Mouse (Mus musculus): ENCODE results near the gene P2rx6. TPM values are rescaled to one million over a fixed set of nuclear protein-coding genes. Genes with fewer than 3 reads are reported as not detected.
A peak's percentile ranks its signal among the peaks of the same experiment; 100 is the strongest.

P2rx6 gene
- 2.1 and 3.3 TPM in 2 replicates for polyA plus RNA-seq (2015; fragmentation: Nextera tagmentation; extraction: Ambion mirVana)

- peak within 1 kb of the TSS; percentile 64 for H3K27ac ChIP-seq (replicated peaks)
- peak within 1 kb of the TSS; percentile 47 for H3K4me2 ChIP-seq
- no peaks in the 10 kb centered on the region for H3K9me3 ChIP-seq
- H3K9ac ChIP-seq = no peak within 1 kb of the TSS
- H3K4me1 ChIP-seq (replicated peaks) = peaks cover 30% of the 10 kb centered on the region
- H3K27me3 ChIP-seq = peaks cover 12% of the 10 kb centered on the region
- peak; percentile 68 for ATAC-seq (ENCODE audit: low FRiP score, low read depth)
- H3K4me3 ChIP-seq = peak within 1 kb of the TSS; percentile 18
- 1% methylated on average over 10 of the region's 10 CpGs for WGBS
- no peaks in the 10 kb centered on the region for H3K36me3 ChIP-seq
These were observed at the start of gene P2rx6 for GRCm38 (mm10) chr16:17561751-17562208. Gene P2rx6 (plus strand): TSS chr16:17561885.

DNA sequence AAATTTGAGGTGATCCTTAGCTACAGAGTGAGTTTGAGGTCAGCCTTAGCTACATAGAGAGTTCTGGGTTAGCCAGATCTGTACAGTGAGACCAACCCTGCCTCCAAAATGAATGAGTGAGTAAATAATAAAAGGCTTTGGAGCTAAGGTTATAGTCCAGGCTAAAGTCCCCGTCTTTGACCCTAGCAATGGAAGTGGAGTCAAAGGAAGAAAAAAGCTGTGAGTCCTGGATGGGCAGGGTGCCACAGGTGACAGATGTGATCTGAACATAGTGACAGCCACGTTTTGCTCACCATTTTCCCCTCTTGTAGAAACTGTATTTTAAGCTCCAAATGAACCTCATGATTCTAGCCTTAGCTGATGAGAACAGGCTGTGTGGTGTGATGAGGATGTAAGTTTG, 42.8 kb upstream of the P2rx6 start:
- ATAC-seq (ENCODE audit: low FRiP score, low read depth) = no peak
- no peak overlapping the region for H3K4me3 ChIP-seq
- no peaks in the 10 kb centered on the region for H3K9me3 ChIP-seq
- WGBS = 85% methylated on average over 2 of the region's 2 CpGs
- peaks cover 93% of the 10 kb centered on the region for H3K36me3 ChIP-seq
- no peak overlapping the region for H3K27ac ChIP-seq (replicated peaks)
- no peak overlapping the region for H3K4me2 ChIP-seq
- H3K9ac ChIP-seq = no peak overlapping the region
- no peaks in the 10 kb centered on the region for H3K4me1 ChIP-seq (replicated peaks)
- H3K27me3 ChIP-seq = no peaks in the 10 kb centered on the region

GRCm38 (mm10) chr16:17524156-17524555, 37.5 kb upstream of the P2rx6 start:
- Histone ChIP-seq H3K9ac (no peak overlapping the region), H3K9me3 (no peaks in the 10 kb centered on the region), H3K27ac (replicated peaks) (no peak overlapping the region), H3K4me3 (no peak overlapping the region), H3K4me1 (replicated peaks) (peaks cover 4% of the 10 kb centered on the region; the same call in 1 of the 2 replicates), H3K36me3 (peaks cover 86% of the 10 kb centered on the region), H3K27me3 (no peaks in the 10 kb centered on the region), H3K4me2 (no peak overlapping the region)
- no peak for ATAC-seq (ENCODE audit: low FRiP score, low read depth)
- 93% methylated on average over 11 of the region's 11 CpGs for WGBS

DNA sequence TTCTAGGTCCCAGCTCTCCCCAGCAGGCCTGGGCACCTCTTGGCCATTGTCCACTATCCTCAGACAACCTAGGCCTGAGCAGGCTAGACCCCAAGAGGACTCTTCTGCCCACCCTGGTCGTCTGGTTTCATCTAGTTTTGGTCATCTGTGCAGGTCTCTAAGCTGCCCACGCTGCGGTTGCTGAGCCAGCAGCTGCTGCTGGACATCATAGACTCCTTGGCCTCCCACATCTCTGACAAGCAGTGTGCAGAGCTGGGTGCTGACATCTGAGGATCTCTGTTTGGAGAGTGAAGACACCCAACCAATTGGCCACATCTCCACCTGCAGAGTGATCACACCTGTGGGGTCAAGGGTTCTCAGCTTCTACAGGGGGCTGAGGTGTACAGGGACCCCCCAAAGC, 36.2 kb upstream of the P2rx6 start:
- ATAC-seq (ENCODE audit: low FRiP score, low read depth) = no peak
- no peak overlapping the region for H3K4me2 ChIP-seq
- no peak overlapping the region for H3K27ac ChIP-seq (replicated peaks)
- no peaks in the 10 kb centered on the region for H3K27me3 ChIP-seq
- peaks cover 72% of the 10 kb centered on the region for H3K36me3 ChIP-seq
- H3K9me3 ChIP-seq = no peaks in the 10 kb centered on the region
- no peak overlapping the region for H3K9ac ChIP-seq
- WGBS = 84% methylated on average over 3 of the region's 3 CpGs
- no peak overlapping the region for H3K4me3 ChIP-seq
- peaks cover 14% of the 10 kb centered on the region for H3K4me1 ChIP-seq (replicated peaks)

GRCm38 (mm10) chr16:17526223-17526622, 35.5 kb upstream of the P2rx6 start:
- Histone ChIP-seq H3K9me3 (no peaks in the 10 kb centered on the region), H3K27me3 (no peaks in the 10 kb centered on the region), H3K9ac (no peak overlapping the region), H3K4me2 (no peak overlapping the region), H3K36me3 (peaks cover 65% of the 10 kb centered on the region), H3K4me3 (no peak overlapping the region), H3K4me1 (replicated peaks) (peaks cover 14% of the 10 kb centered on the region), H3K27ac (replicated peaks) (no peak overlapping the region)
- ATAC-seq (ENCODE audit: low FRiP score, low read depth) = no peak
- WGBS = 94% methylated on average over 6 of the region's 6 CpGs

DNA sequence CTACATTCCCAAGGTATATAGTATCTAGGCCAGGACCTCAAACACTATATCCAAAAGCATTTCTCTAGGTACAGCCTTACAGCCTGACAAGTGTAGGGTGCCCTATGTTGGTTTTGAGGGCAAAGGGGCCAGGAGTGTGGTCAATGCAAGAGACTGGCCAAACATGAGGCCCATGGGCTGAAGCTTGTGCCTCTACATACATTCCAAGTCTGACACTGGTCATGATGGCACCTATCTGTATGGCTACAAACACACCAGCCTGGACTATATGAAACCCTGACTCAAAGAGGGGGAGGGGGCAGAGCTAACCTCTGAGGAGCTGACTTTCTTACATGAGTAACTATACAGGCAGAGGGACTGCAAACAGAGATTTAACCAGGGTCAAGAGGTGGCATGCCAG, 34.1 kb upstream of the P2rx6 start:
- no peaks in the 10 kb centered on the region for H3K9me3 ChIP-seq
- H3K9ac ChIP-seq = no peak overlapping the region
- H3K4me3 ChIP-seq = no peak overlapping the region
- no peak overlapping the region for H3K27ac ChIP-seq (replicated peaks)
- H3K36me3 ChIP-seq = peaks cover 52% of the 10 kb centered on the region
- H3K27me3 ChIP-seq = no peaks in the 10 kb centered on the region
- H3K4me2 ChIP-seq = no peak overlapping the region
- H3K4me1 ChIP-seq (replicated peaks) = peaks cover 23% of the 10 kb centered on the region
- ATAC-seq (ENCODE audit: low FRiP score, low read depth) = no peak

DNA sequence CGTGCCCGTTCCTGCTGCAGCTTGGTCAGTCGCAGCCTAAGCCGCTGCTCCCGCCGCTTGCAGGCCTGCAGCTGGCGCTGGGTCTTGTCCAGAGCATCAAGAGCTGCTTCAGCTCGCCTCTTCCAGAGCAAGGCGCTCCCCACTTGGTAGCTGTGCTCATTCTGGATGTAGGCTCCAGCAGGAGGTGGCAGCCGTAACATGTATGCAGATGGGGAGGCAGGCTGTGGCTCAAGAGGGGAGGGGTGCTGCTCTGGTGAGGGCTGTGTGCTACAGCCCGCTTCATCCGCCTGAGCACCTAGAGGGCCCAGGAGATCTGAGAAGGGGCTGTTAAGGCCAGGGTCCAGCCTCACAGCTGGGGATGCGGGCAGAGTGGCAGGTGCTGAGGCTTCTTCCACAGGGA, 33.4 kb upstream of the P2rx6 start:
- Histone ChIP-seq H3K4me1 (replicated peaks) (peaks cover 23% of the 10 kb centered on the region), H3K27me3 (no peaks in the 10 kb centered on the region), H3K4me3 (no peak overlapping the region), H3K27ac (replicated peaks) (no peak overlapping the region), H3K36me3 (peaks cover 45% of the 10 kb centered on the region), H3K4me2 (no peak overlapping the region), H3K9ac (no peak overlapping the region), H3K9me3 (no peaks in the 10 kb centered on the region)
- ATAC-seq (ENCODE audit: low FRiP score, low read depth) = no peak
- 86% methylated on average over 13 of the region's 13 CpGs for WGBS

DNA sequence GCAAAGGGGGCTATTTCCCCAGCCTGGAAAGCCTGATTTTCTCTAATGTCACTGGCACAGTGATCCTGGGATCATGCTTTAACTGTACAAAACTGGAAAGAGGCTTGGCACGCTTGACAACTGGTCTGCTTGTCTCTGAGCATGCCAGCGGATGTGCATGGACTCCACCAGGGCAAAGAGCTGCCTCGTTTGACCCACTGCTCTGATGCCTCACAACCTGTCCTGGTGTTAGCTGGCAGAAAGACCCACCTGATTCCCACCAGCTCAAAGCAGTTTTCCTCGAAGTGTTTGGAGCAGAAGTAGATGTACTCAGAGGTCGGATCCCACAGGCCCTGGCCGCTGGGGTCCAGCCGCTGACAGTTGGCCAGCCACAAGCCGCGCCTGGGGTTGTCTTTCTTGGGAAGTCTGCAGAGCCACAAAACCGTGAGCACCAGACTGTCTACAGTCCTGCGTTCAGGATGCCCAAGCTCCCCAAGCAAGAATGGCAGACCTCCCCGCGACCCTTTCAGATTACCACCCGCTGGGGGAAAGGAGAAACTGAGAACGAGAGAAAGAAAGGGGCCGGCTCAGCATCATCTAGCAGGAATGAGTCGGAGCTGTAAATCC, 31.6 kb upstream of the P2rx6 start:
- H3K27ac ChIP-seq (replicated peaks) = peak overlapping the region; percentile 99
- no peaks in the 10 kb centered on the region for H3K9me3 ChIP-seq
- 14% methylated on average over 17 of the region's 17 CpGs for WGBS
- H3K27me3 ChIP-seq = no peaks in the 10 kb centered on the region
- peak overlapping the region; percentile 86 for H3K9ac ChIP-seq
- peak overlapping the region; percentile 88 for H3K4me2 ChIP-seq
- peaks cover 29% of the 10 kb centered on the region for H3K36me3 ChIP-seq
- H3K4me1 ChIP-seq (replicated peaks) = peaks cover 23% of the 10 kb centered on the region
- no peak for ATAC-seq (ENCODE audit: low FRiP score, low read depth)
- peak overlapping the region; percentile 74 for H3K4me3 ChIP-seq

DNA sequence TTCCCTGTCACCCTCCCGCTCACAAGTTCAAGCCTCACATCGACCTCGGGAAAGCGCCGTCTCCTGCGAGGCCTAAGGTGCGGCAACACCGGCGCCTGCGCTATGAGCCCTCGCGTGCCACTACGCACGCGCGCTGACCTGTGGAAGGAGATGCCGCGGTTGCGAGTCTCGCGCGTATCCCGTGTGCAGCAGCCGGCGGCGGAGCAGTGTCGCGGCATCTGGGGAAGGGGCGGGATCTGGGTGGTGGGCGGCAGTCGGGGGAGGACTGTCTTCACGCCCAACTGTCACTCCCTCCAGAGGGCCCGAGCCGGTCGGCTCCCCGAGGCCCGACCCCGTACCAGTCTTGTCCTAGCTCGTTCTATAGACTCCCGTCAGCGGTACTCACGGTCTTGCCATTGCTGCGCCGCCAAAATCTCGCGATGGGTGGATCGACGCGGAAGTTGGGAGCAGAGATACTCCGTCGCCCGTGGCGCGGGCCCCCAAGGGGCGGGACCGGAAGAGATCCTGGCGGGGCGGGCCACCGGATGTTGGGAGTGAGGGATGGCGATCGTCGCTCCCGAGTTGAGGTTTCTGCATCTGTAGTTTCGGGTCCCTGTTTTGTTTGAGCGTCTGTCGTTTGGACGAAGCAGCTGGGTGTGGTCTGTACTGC, 30.9 kb upstream of the P2rx6 start, which contains the start of gene Thap7:
Thap7 (minus strand) TSS at position 497 of the 649 bp plus-strand sequence.
- Histone ChIP-seq H3K27ac (replicated peaks) (peak within 1 kb of the TSS; percentile 99), H3K4me2 (peak within 1 kb of the TSS; percentile 88), H3K9ac (peak within 1 kb of the TSS; percentile 86), H3K4me1 (replicated peaks) (peaks cover 23% of the 10 kb centered on the region), H3K9me3 (no peaks in the 10 kb centered on the region), H3K4me3 (peak within 1 kb of the TSS; percentile 74), H3K27me3 (no peaks in the 10 kb centered on the region), H3K36me3 (peaks cover 23% of the 10 kb centered on the region)
- under 1% methylated on average over 67 of the region's 67 CpGs for WGBS
- peak; percentile 98 for ATAC-seq (ENCODE audit: low FRiP score, low read depth)

DNA sequence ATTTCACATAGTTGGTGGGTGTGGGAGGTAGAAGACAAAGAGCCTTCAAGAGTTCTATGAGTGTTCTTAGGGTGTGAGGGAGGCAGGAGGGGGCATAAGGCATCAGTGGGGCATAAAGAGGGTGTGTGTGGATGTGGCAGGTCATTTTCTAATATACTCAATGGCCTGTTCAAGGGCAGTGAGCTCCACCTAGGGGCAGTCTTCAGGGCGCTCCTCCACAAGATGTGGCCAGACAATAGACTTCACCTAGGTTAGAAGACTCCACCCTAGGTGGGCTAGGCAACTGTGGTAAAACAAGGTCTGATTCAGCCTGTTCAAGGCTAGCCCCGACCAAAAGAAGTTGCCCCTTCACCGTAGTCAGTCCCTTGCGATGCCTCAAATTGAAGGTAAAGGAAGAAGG, 29.4 kb upstream of the P2rx6 start:
- Histone ChIP-seq H3K27ac (replicated peaks) (no peak overlapping the region), H3K9ac (no peak overlapping the region), H3K4me1 (replicated peaks) (peaks cover 23% of the 10 kb centered on the region), H3K9me3 (no peaks in the 10 kb centered on the region), H3K36me3 (peaks cover 9% of the 10 kb centered on the region; the same call in 1 of the 2 replicates), H3K27me3 (no peaks in the 10 kb centered on the region), H3K4me2 (peak overlapping the region; percentile 88), H3K4me3 (no peak overlapping the region)
- no peak for ATAC-seq (ENCODE audit: low FRiP score, low read depth)
- WGBS = 57% methylated on average over 4 of the region's 4 CpGs

GRCm38 (mm10) chr16:17532676-17533329, 28.9 kb upstream of the P2rx6 start:
- 73% methylated on average over 14 of the region's 14 CpGs for WGBS
- no peak overlapping the region for H3K9ac ChIP-seq
- peaks cover 23% of the 10 kb centered on the region for H3K4me1 ChIP-seq (replicated peaks)
- H3K4me2 ChIP-seq = no peak overlapping the region
- no peaks in the 10 kb centered on the region for H3K9me3 ChIP-seq
- H3K4me3 ChIP-seq = no peak overlapping the region
- peaks cover 4% of the 10 kb centered on the region; the same call in 1 of the 2 replicates for H3K36me3 ChIP-seq
- no peak for ATAC-seq (ENCODE audit: low FRiP score, low read depth)
- H3K27ac ChIP-seq (replicated peaks) = no peak overlapping the region
- no peaks in the 10 kb centered on the region for H3K27me3 ChIP-seq

GRCm38 (mm10) chr16:17536584-17536983, 25.1 kb upstream of the P2rx6 start:
- Histone ChIP-seq H3K4me1 (replicated peaks) (peaks cover 5% of the 10 kb centered on the region), H3K4me3 (no peak overlapping the region), H3K9me3 (no peaks in the 10 kb centered on the region), H3K36me3 (no peaks in the 10 kb centered on the region), H3K4me2 (no peak overlapping the region), H3K27ac (replicated peaks) (no peak overlapping the region), H3K27me3 (no peaks in the 10 kb centered on the region), H3K9ac (no peak overlapping the region)
- 94% methylated on average over 3 of the region's 3 CpGs for WGBS
- ATAC-seq (ENCODE audit: low FRiP score, low read depth) = no peak

Measured in hindbrain, embryonic 15.5 days (tissue).